Mouse (Mus musculus) lung, adult 2 months (tissue): ENCODE measurements around the gene Gm21789.
"Not testable (repeated sequence)": the region's sequence is repeated elsewhere in the genome, so short reads cannot be mapped to it uniquely, and the experiment has no call there.

Source experiments
- CTCF ChIP-seq: fragments of 200-500 bp; IDR thresholded peaks from 2 replicates; pipeline ENCODE4 v1.5.1; 2011; ENCODE audit warnings: mild to moderate bottlenecking, low read length, control low read depth; ENCODE audit not compliant: insufficient read depth
- POLR2A ChIP-seq: fragments of 200-500 bp; IDR thresholded peaks from 2 replicates; pipeline ENCODE4 v1.6.1; 2011; ENCODE audit warnings: low read depth, mild to moderate bottlenecking, control low read depth, low read length, borderline replicate concordance; ENCODE audit errors: extremely low read depth

GRCm38 (mm10) chrX:32941468-32941867 lies at the start of gene Gm21789:
- not testable (repeated sequence) for TF ChIP-seq POLR2A, CTCF
